Mouse (Mus musculus): Measurements from ENCODE around the gene Adcy6. TPM values are rescaled to one million over a fixed set of nuclear protein-coding genes. Genes with fewer than 3 reads are reported as not detected.

Gene Adcy6
- total and polyA plus RNA-seq, 3 experiments, result 0.06 to 1.5 TPM; not detected in 1

DNA sequence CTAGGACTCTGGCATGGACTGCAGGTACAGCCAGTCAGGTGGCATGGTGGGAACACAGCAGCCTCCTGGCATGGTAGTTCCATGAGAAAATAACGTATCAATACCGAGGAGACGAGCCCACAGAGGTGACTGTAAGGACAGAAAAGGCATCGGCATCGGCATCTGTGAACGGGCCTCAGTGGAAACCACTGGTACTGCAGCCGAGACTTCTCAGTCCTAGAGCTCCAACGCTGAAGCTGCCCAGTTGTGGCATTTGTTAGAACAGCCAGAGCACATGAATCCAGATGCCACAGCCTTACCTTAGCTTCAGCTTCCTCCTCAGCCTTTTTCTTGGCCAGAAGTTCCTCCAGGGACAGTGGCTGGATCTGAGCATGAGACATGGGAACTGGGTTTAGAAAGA lies 42.3 kb upstream of the Adcy6 start:
- H3K36me3 ChIP-seq (replicated peaks in 1 of 2; ENCODE audit: control insufficient read depth in 1 of 2, insufficient read depth in 1 of 2, low read length in 1 of 2), result peaks cover 85 to 97% of the 10 kb centered on the region in 2 experiments
- no peak overlapping the region for H3K9ac ChIP-seq (ENCODE audit: insufficient read depth, low read depth)
- H3K4me3 ChIP-seq (replicated peaks in 1 of 3; ENCODE audit: low read depth in 2 of 3, low read length in 2 of 3, poor library complexity in 1 of 3), result no peak overlapping the region
- H3K27me3 ChIP-seq (replicated peaks), result no peaks in the 10 kb centered on the region
- H3K9me3 ChIP-seq (replicated peaks; ENCODE audit: low read length), result no peaks in the 10 kb centered on the region
- H3K4me2 ChIP-seq (ENCODE audit: insufficient read depth, low read depth, poor library complexity, severe bottlenecking), result no peak overlapping the region
- dilution Hi-C loops (cut with MboI; ENCODE audit: extremely low pct_ligation_motif_present, extremely low pct_unique_long_range_greater_than_20kb, low sequenced_read_pairs) (no loop called here), in situ Hi-C loops (cut with MboI; ENCODE audit: low pct_ligation_motif_present, low pct_unique_long_range_greater_than_20kb, low sequenced_read_pairs) (no loop called here)
- no peaks in the 10 kb centered on the region for H3K79me2 ChIP-seq (replicated peaks; ENCODE audit: control insufficient read depth, extremely low read depth, insufficient read depth, poor library complexity, severe bottlenecking)
- no peak overlapping the region for H3K27ac ChIP-seq (ENCODE audit: insufficient read depth, low read depth)
- no peak for DNase-seq (ENCODE audit: extremely low read depth)
- H3K4me1 ChIP-seq (ENCODE audit: control insufficient read depth in 1 of 2, insufficient read depth in 2 of 2), result no peaks in the 10 kb centered on the region
- TF ChIP-seq JUND (conservative IDR thresholded peaks at IDR 0.05; ENCODE audit: low read depth, low read length) (no peak), ZC3H11A (IDR thresholded peaks at IDR 0.05; ENCODE audit: low read depth, low read length) (no peak), POLR2A (IDR thresholded peaks at IDR 0.05; ENCODE audit: low read depth, low read length) (no peak), MEF2A (IDR thresholded peaks at IDR 0.05; ENCODE audit: borderline replicate concordance, low read depth, low read length) (no peak), ZMIZ1 (IDR thresholded peaks at IDR 0.05; ENCODE audit: low read depth, low read length) (no peak), MAX (IDR thresholded peaks at IDR 0.05; ENCODE audit: low read length) (no peak), EP300 (IDR thresholded peaks at IDR 0.05; ENCODE audit: low read length) (no peak), ZNF384 (IDR thresholded peaks at IDR 0.05; ENCODE audit: low read depth, low read length) (no peak), USF2 (conservative IDR thresholded peaks at IDR 0.05; ENCODE audit: low read depth, low read length) (no peak), MYC (IDR thresholded peaks at IDR 0.05; ENCODE audit: low read depth, low read length) (no peak), ZKSCAN1 (IDR thresholded peaks at IDR 0.05; ENCODE audit: borderline replicate concordance, low read depth, low read length) (no peak), NELFE (IDR thresholded peaks at IDR 0.05; ENCODE audit: low read depth, low read length) (no peak), CHD1 (IDR thresholded peaks at IDR 0.05; ENCODE audit: low read depth, low read length) (no peak)

DNA sequence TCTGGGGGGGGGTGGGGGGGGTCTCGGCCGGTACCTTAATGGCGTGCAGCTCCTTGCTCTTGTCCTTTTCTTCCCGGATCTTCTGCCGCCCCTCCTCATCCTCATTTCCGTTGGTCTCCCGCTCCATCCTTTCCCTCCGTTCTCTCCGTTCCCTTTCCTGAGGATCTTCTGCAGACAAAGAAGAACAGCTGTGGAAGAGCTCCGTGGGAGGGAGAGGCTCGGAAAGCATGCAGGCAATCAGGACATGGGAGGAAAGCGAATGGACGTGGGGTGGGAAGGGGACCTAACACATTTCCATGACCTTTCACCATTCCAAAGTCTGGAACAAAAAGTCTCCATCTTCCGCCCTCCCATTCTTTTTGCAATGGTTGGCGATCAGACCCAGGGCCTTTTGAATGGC lies 41.6 kb upstream of the Adcy6 start:
- in situ Hi-C loops (cut with MboI; ENCODE audit: low pct_ligation_motif_present, low pct_unique_long_range_greater_than_20kb, low sequenced_read_pairs) (no loop called here), dilution Hi-C loops (cut with MboI; ENCODE audit: extremely low pct_ligation_motif_present, extremely low pct_unique_long_range_greater_than_20kb, low sequenced_read_pairs) (no loop called here)
- H3K27me3 ChIP-seq (replicated peaks), result no peaks in the 10 kb centered on the region
- no peak overlapping the region for H3K27ac ChIP-seq (ENCODE audit: insufficient read depth, low read depth)
- no peak for TF ChIP-seq USF1 (IDR thresholded peaks at IDR 0.05; ENCODE audit: low read depth, low read length)
- H3K9ac ChIP-seq (ENCODE audit: insufficient read depth, low read depth), result no peak overlapping the region
- H3K4me1 ChIP-seq (ENCODE audit: control insufficient read depth in 1 of 2, insufficient read depth in 2 of 2), result no peaks in the 10 kb centered on the region
- H3K36me3 ChIP-seq (replicated peaks in 1 of 2; ENCODE audit: control insufficient read depth in 1 of 2, insufficient read depth in 1 of 2, low read length in 1 of 2), result peaks cover 85 to 97% of the 10 kb centered on the region in 2 experiments
- no peaks in the 10 kb centered on the region for H3K9me3 ChIP-seq (replicated peaks; ENCODE audit: low read length)
- no peak overlapping the region for H3K4me2 ChIP-seq (ENCODE audit: insufficient read depth, low read depth, poor library complexity, severe bottlenecking)
- no peak overlapping the region for H3K4me3 ChIP-seq (replicated peaks in 1 of 3; ENCODE audit: low read depth in 2 of 3, low read length in 2 of 3, poor library complexity in 1 of 3)
- no peaks in the 10 kb centered on the region for H3K79me2 ChIP-seq (replicated peaks; ENCODE audit: control insufficient read depth, extremely low read depth, insufficient read depth, poor library complexity, severe bottlenecking)
- no peak for DNase-seq (ENCODE audit: extremely low read depth)

- no peak overlapping the region for H3K4me3 ChIP-seq (replicated peaks in 1 of 3; ENCODE audit: low read depth in 2 of 3, low read length in 2 of 3, poor library complexity in 1 of 3)
- in situ Hi-C loops (cut with MboI; ENCODE audit: low pct_ligation_motif_present, low pct_unique_long_range_greater_than_20kb, low sequenced_read_pairs), result no loop called here
- H3K27ac ChIP-seq (ENCODE audit: insufficient read depth, low read depth), result no peak overlapping the region
- TF ChIP-seq POLR2A (IDR thresholded peaks at IDR 0.05; ENCODE audit: low read depth, low read length) (0 out of 2 replicates have a peak, but pooled peaks have one; percentile 17), ETS1 (conservative IDR thresholded peaks at IDR 0.05; ENCODE audit: low read depth, low read length) (no peak)
- H3K9me3 ChIP-seq (replicated peaks; ENCODE audit: low read length), result no peaks in the 10 kb centered on the region
- no peak overlapping the region for H3K9ac ChIP-seq (ENCODE audit: insufficient read depth, low read depth)
- H3K79me2 ChIP-seq (replicated peaks; ENCODE audit: control insufficient read depth, extremely low read depth, insufficient read depth, poor library complexity, severe bottlenecking), result no peaks in the 10 kb centered on the region
- H3K27me3 ChIP-seq (replicated peaks), result no peaks in the 10 kb centered on the region
- no peak for DNase-seq (ENCODE audit: extremely low read depth)
- peaks cover 95 to 97% of the 10 kb centered on the region in 2 experiments for H3K36me3 ChIP-seq (replicated peaks in 1 of 2; ENCODE audit: control insufficient read depth in 1 of 2, insufficient read depth in 1 of 2, low read length in 1 of 2)
- H3K4me1 ChIP-seq (ENCODE audit: control insufficient read depth in 1 of 2, insufficient read depth in 2 of 2), result no peaks in the 10 kb centered on the region
- dilution Hi-C loops (cut with MboI; ENCODE audit: extremely low pct_ligation_motif_present, extremely low pct_unique_long_range_greater_than_20kb, low sequenced_read_pairs), result no loop called here
- H3K4me2 ChIP-seq (ENCODE audit: insufficient read depth, low read depth, poor library complexity, severe bottlenecking), result no peak overlapping the region
Measured at GRCm38 (mm10) chr15:98648071-98648470, 38.2 kb upstream of the Adcy6 start.

All from CH12.LX (cell line).